Mouse (Mus musculus) layer of hippocampus, adult 9-11 months (tissue): ENCODE measurements around the gene 1700008O03Rik.

ENCODE experiments used
- DNase-seq: peaks from one replicate; pipeline ENCODE4 v3.0.0; 2022

1700008O03Rik gene

GRCm38 (mm10) chr7:44343459-44344015 lies 42.1 kb downstream of the 1700008O03Rik start:
- DNase-seq = no peak

- no peak for DNase-seq
Measured at GRCm38 (mm10) chr7:44341714-44342113, 43.9 kb downstream of the 1700008O03Rik start.

GRCm38 (mm10) chr7:44341119-44341518 lies 44.5 kb downstream of the 1700008O03Rik start:
- no peak for DNase-seq

- DNase-seq = no peak
Measured at GRCm38 (mm10) chr7:44340226-44340625, 45.4 kb downstream of the 1700008O03Rik start.

- peak; percentile 34 for DNase-seq
Measured at GRCm38 (mm10) chr7:44337121-44337849, 48.3 kb downstream of the 1700008O03Rik start.

GRCm38 (mm10) chr7:44336046-44337021 lies 49.3 kb downstream of the 1700008O03Rik start:
- peak; percentile 85 for DNase-seq

GRCm38 (mm10) chr7:44335031-44335878 lies 50.4 kb downstream of the 1700008O03Rik start:
- peak; percentile 43 for DNase-seq

GRCm38 (mm10) chr7:44334139-44334538 lies 51.5 kb downstream of the 1700008O03Rik start:
- peak; percentile 35 for DNase-seq

- no peak for DNase-seq
Measured at GRCm38 (mm10) chr7:44332336-44332735, 53.3 kb downstream of the 1700008O03Rik start.

- no peak for DNase-seq
Measured at GRCm38 (mm10) chr7:44326614-44327013, 59.0 kb downstream of the 1700008O03Rik start.

GRCm38 (mm10) chr7:44322290-44322689 lies 63.3 kb downstream of the 1700008O03Rik start:
- DNase-seq = no peak

GRCm38 (mm10) chr7:44320886-44321285 lies 64.7 kb downstream of the 1700008O03Rik start:
- DNase-seq = peak; percentile 84

- DNase-seq = no peak
Measured at GRCm38 (mm10) chr7:44317913-44318312, 67.7 kb downstream of the 1700008O03Rik start.

- no peak for DNase-seq
Measured at GRCm38 (mm10) chr7:44312484-44312883, 73.1 kb downstream of the 1700008O03Rik start.

- no peak for DNase-seq
Measured at GRCm38 (mm10) chr7:44311713-44312304, 73.8 kb downstream of the 1700008O03Rik start.

GRCm38 (mm10) chr7:44310878-44311712 lies 74.5 kb downstream of the 1700008O03Rik start:
- DNase-seq = peak; percentile 68

GRCm38 (mm10) chr7:44310285-44310877 lies 75.2 kb downstream of the 1700008O03Rik start:
- DNase-seq = no peak
